Mouse (Mus musculus): Measurements from ENCODE around the gene Olfr1411. TPM values are rescaled to one million over a fixed set of nuclear protein-coding genes. Genes with fewer than 3 reads are reported as not detected.

Olfr1411 gene
- polyA plus RNA-seq, 1 experiment = not detected

DNA sequence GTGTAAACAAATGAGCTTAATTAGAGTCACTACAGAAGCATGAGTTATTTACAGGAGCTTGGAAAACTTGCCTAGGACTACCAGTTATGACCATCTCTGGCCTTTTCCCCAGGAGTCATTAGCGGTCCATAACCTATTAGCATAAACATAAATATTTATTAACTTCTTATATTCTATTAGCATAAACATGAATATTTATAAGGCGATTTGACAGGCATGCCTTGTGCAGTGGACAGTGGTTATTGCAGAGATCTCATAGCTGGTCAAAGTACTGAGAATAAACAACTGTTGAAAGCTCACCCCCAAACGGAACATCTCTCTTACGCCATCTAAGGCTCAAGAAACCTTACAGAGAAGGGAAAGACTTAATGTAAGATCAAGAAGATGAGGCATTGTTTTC is 19.0 kb downstream of the Olfr1411 start:
- no peak overlapping the region for H3K4me3 ChIP-seq (ENCODE audit: control insufficient read depth, low read depth, low read length)
- H3K27me3 ChIP-seq (ENCODE audit: control insufficient read depth, insufficient read depth, low read length) = no peaks in the 10 kb centered on the region
- no peak overlapping the region for H3K27ac ChIP-seq (ENCODE audit: control insufficient read depth, insufficient read depth, low read depth, low read length)
- no peaks in the 10 kb centered on the region; the same call in 1 of the 2 replicates for H3K4me1 ChIP-seq (ENCODE audit: control insufficient read depth, insufficient read depth, low read length)
- H3K36me3 ChIP-seq (ENCODE audit: control insufficient read depth, insufficient read depth, low read length) = no peaks in the 10 kb centered on the region
- TF ChIP-seq CTCF (IDR thresholded peaks at IDR 0.05; ENCODE audit: control insufficient read depth, insufficient read depth, insufficient replicate concordance, low read depth, low read length) (no peak), POLR2A (IDR thresholded peaks at IDR 0.05; ENCODE audit: control insufficient read depth, low read depth, low read length) (no peak)

- no peak for TF ChIP-seq POLR2A (IDR thresholded peaks at IDR 0.05; ENCODE audit: control insufficient read depth, low read depth, low read length)
- TF ChIP-seq CTCF (IDR thresholded peaks at IDR 0.05; ENCODE audit: control insufficient read depth, insufficient read depth, insufficient replicate concordance, low read depth, low read length) = no peak; the same call in 1 of the 2 replicates
- no peaks in the 10 kb centered on the region for H3K27me3 ChIP-seq (ENCODE audit: control insufficient read depth, insufficient read depth, low read length)
- H3K4me3 ChIP-seq (ENCODE audit: control insufficient read depth, low read depth, low read length) = no peak overlapping the region
- H3K36me3 ChIP-seq (ENCODE audit: control insufficient read depth, insufficient read depth, low read length) = no peaks in the 10 kb centered on the region
- no peaks in the 10 kb centered on the region; the same call in 1 of the 2 replicates for H3K4me1 ChIP-seq (ENCODE audit: control insufficient read depth, insufficient read depth, low read length)
- no peak overlapping the region for H3K27ac ChIP-seq (ENCODE audit: control insufficient read depth, insufficient read depth, low read depth, low read length)
Measured at GRCm38 (mm10) chr1:92614516-92614915, 20.3 kb downstream of the Olfr1411 start.

- H3K27me3 ChIP-seq (ENCODE audit: control insufficient read depth, insufficient read depth, low read length) = no peaks in the 10 kb centered on the region
- TF ChIP-seq POLR2A (IDR thresholded peaks at IDR 0.05; ENCODE audit: control insufficient read depth, low read depth, low read length) (no peak), CTCF (IDR thresholded peaks at IDR 0.05; ENCODE audit: control insufficient read depth, insufficient read depth, insufficient replicate concordance, low read depth, low read length) (no peak)
- no peaks in the 10 kb centered on the region; the same call in 1 of the 2 replicates for H3K4me1 ChIP-seq (ENCODE audit: control insufficient read depth, insufficient read depth, low read length)
- no peak overlapping the region for H3K4me3 ChIP-seq (ENCODE audit: control insufficient read depth, low read depth, low read length)
- no peaks in the 10 kb centered on the region for H3K36me3 ChIP-seq (ENCODE audit: control insufficient read depth, insufficient read depth, low read length)
- H3K27ac ChIP-seq (ENCODE audit: control insufficient read depth, insufficient read depth, low read depth, low read length) = no peak overlapping the region
Measured at GRCm38 (mm10) chr1:92616046-92616445, 21.8 kb downstream of the Olfr1411 start.

DNA sequence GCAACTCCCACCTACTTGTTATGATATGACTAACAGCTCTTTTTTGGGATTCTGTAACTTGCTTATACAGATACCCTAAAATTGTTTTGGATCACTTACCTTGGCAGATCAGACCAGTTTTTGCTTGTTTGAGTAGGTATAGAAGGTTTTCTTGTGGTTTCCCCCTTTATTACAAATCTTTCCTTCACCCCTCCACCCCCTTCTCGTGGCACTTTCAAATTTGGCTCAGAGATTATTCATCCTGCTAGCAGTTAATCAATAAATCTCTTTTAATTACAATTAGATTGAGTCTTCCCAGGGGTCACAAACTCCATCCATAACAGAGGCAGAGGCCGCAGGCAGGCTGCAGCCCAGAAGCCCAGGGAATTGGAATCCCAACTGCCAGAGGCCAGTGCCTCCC is 23.3 kb downstream of the Olfr1411 start, which contains the start of gene Olfr12:
TSS of gene Olfr12 (plus strand) at position 301 of the 400 bp plus-strand sequence.
- TF ChIP-seq POLR2A (IDR thresholded peaks at IDR 0.05; ENCODE audit: control insufficient read depth, low read depth, low read length) (no peak), CTCF (IDR thresholded peaks at IDR 0.05; ENCODE audit: control insufficient read depth, insufficient read depth, insufficient replicate concordance, low read depth, low read length) (no peak)
- H3K36me3 ChIP-seq (ENCODE audit: control insufficient read depth, insufficient read depth, low read length) = no peaks in the 10 kb centered on the region
- H3K27ac ChIP-seq (ENCODE audit: control insufficient read depth, insufficient read depth, low read depth, low read length) = no peak within 1 kb of the TSS
- H3K4me1 ChIP-seq (ENCODE audit: control insufficient read depth, insufficient read depth, low read length) = no peaks in the 10 kb centered on the region; the same call in 1 of the 2 replicates
- H3K27me3 ChIP-seq (ENCODE audit: control insufficient read depth, insufficient read depth, low read length) = no peaks in the 10 kb centered on the region
- no peak within 1 kb of the TSS for H3K4me3 ChIP-seq (ENCODE audit: control insufficient read depth, low read depth, low read length)

DNA sequence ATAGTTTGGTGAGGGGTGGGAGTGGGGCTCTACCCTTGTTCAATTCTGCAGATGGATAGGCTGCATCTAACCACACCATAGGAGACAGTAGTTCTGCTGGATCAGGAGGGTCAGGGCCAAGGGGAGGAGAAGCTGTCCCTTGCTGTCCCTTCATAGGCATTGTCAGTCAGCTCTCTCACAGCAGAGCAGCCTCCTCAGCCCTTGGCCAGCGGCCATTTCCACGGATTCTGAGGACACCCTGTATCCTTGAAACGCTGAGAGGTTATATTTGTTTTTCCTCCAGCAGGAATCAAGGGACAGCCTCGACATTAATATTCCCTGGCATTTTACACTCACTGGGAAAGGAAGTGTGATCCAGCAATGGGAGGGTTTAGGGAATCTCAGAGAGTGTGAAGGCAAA is 24.1 kb downstream of the Olfr1411 start:
- Histone ChIP-seq H3K27ac (ENCODE audit: control insufficient read depth, insufficient read depth, low read depth, low read length) (no peak overlapping the region), H3K4me1 (ENCODE audit: control insufficient read depth, insufficient read depth, low read length) (no peaks in the 10 kb centered on the region; the same call in 1 of the 2 replicates), H3K4me3 (ENCODE audit: control insufficient read depth, low read depth, low read length) (no peak overlapping the region), H3K36me3 (ENCODE audit: control insufficient read depth, insufficient read depth, low read length) (no peaks in the 10 kb centered on the region), H3K27me3 (ENCODE audit: control insufficient read depth, insufficient read depth, low read length) (no peaks in the 10 kb centered on the region)
- TF ChIP-seq CTCF (IDR thresholded peaks at IDR 0.05; ENCODE audit: control insufficient read depth, insufficient read depth, insufficient replicate concordance, low read depth, low read length) = no peak
- no peak for TF ChIP-seq POLR2A (IDR thresholded peaks at IDR 0.05; ENCODE audit: control insufficient read depth, low read depth, low read length)

DNA sequence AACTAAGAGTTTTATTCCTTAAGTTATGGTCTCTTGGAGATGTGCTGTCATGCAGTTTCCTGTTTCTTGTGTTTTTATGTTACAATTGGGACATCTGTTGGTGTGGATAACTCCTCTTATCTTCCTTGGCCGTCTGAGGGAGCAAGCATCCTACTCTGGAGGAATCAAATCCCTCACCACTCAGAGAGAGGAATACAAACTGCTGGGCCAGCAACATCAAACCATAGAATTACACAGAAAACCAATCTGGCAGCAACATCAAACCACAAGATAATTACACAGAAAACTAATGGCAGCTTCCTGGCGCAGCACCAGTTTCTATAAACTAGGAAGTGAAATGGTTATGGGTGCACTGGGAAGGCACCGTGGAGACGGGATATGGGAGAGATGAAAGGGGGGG is 34.0 kb downstream of the Olfr1411 start:
- Histone ChIP-seq H3K4me1 (ENCODE audit: control insufficient read depth, insufficient read depth, low read length) (no peaks in the 10 kb centered on the region), H3K36me3 (ENCODE audit: control insufficient read depth, insufficient read depth, low read length) (no peaks in the 10 kb centered on the region), H3K27ac (ENCODE audit: control insufficient read depth, insufficient read depth, low read depth, low read length) (no peak overlapping the region), H3K27me3 (ENCODE audit: control insufficient read depth, insufficient read depth, low read length) (no peaks in the 10 kb centered on the region), H3K4me3 (ENCODE audit: control insufficient read depth, low read depth, low read length) (no peak overlapping the region)
- no peak for TF ChIP-seq POLR2A (IDR thresholded peaks at IDR 0.05; ENCODE audit: control insufficient read depth, low read depth, low read length)
- no peak for TF ChIP-seq CTCF (IDR thresholded peaks at IDR 0.05; ENCODE audit: control insufficient read depth, insufficient read depth, insufficient replicate concordance, low read depth, low read length)

GRCm38 (mm10) chr1:92632196-92632595 is 38.0 kb downstream of the Olfr1411 start:
- TF ChIP-seq POLR2A (IDR thresholded peaks at IDR 0.05; ENCODE audit: control insufficient read depth, low read depth, low read length) = no peak
- no peak for TF ChIP-seq CTCF (IDR thresholded peaks at IDR 0.05; ENCODE audit: control insufficient read depth, insufficient read depth, insufficient replicate concordance, low read depth, low read length)
- Histone ChIP-seq H3K4me3 (ENCODE audit: control insufficient read depth, low read depth, low read length) (no peak overlapping the region), H3K27ac (ENCODE audit: control insufficient read depth, insufficient read depth, low read depth, low read length) (no peak overlapping the region), H3K36me3 (ENCODE audit: control insufficient read depth, insufficient read depth, low read length) (no peaks in the 10 kb centered on the region), H3K27me3 (ENCODE audit: control insufficient read depth, insufficient read depth, low read length) (no peaks in the 10 kb centered on the region), H3K4me1 (ENCODE audit: control insufficient read depth, insufficient read depth, low read length) (no peaks in the 10 kb centered on the region)

- no peak for TF ChIP-seq POLR2A (IDR thresholded peaks at IDR 0.05; ENCODE audit: control insufficient read depth, low read depth, low read length)
- no peak for TF ChIP-seq CTCF (IDR thresholded peaks at IDR 0.05; ENCODE audit: control insufficient read depth, insufficient read depth, insufficient replicate concordance, low read depth, low read length)
- no peaks in the 10 kb centered on the region for H3K36me3 ChIP-seq (ENCODE audit: control insufficient read depth, insufficient read depth, low read length)
- H3K4me1 ChIP-seq (ENCODE audit: control insufficient read depth, insufficient read depth, low read length) = no peaks in the 10 kb centered on the region
- no peak overlapping the region for H3K27ac ChIP-seq (ENCODE audit: control insufficient read depth, insufficient read depth, low read depth, low read length)
- H3K4me3 ChIP-seq (ENCODE audit: control insufficient read depth, low read depth, low read length) = no peak overlapping the region
- H3K27me3 ChIP-seq (ENCODE audit: control insufficient read depth, insufficient read depth, low read length) = no peaks in the 10 kb centered on the region
Measured at GRCm38 (mm10) chr1:92632948-92633347, 38.7 kb downstream of the Olfr1411 start.

Measured in testis, adult 2 months (tissue).